Mouse (Mus musculus): ENCODE measurements around the gene Tmem120b. TPM values are rescaled to one million over a fixed set of nuclear protein-coding genes. Genes with fewer than 3 reads are reported as not detected.
"Not testable (repeated sequence)": the region's sequence is repeated elsewhere in the genome, so short reads cannot be mapped to it uniquely, and the experiment has no call there.

The Tmem120b gene
- polyA plus RNA-seq, 1 experiment, result not detected

GRCm38 (mm10) chr5:123060706-123061401 lies 7.4 kb upstream of the Tmem120b start:
- Histone ChIP-seq H3K27ac (ENCODE audit: insufficient read depth, low read depth, low read length) (no peak overlapping the region), H3K4me1 (ENCODE audit: control insufficient read depth, insufficient read depth, low read length) (no peaks in the 10 kb centered on the region), H3K4me3 (ENCODE audit: insufficient read depth, low read depth, low read length) (no peak overlapping the region)
- TF ChIP-seq CTCF (IDR thresholded peaks at IDR 0.05; ENCODE audit: insufficient read depth, low read depth, low read length) (no peak), POLR2A (IDR thresholded peaks at IDR 0.05; ENCODE audit: insufficient read depth, low read depth, low read length) (no peak)
- WGBS, result 81% methylated on average over 9 of the region's 9 CpGs

- H3K27ac ChIP-seq (ENCODE audit: insufficient read depth, low read depth, low read length); H3K4me1 ChIP-seq (ENCODE audit: control insufficient read depth, insufficient read depth, low read length); H3K4me3 ChIP-seq (ENCODE audit: insufficient read depth, low read depth, low read length): not testable (repeated sequence)
- WGBS, result 84% methylated on average over 6 of the region's 6 CpGs
Measured at GRCm38 (mm10) chr5:123061402-123061749, 6.8 kb upstream of the Tmem120b start.

- 92% methylated on average over 3 of the region's 3 CpGs for WGBS
- Histone ChIP-seq H3K27ac (ENCODE audit: insufficient read depth, low read depth, low read length) (no peak overlapping the region), H3K4me1 (ENCODE audit: control insufficient read depth, insufficient read depth, low read length) (no peaks in the 10 kb centered on the region), H3K4me3 (ENCODE audit: insufficient read depth, low read depth, low read length) (no peak overlapping the region)
- TF ChIP-seq POLR2A (IDR thresholded peaks at IDR 0.05; ENCODE audit: insufficient read depth, low read depth, low read length), result no peak
- TF ChIP-seq CTCF (IDR thresholded peaks at IDR 0.05; ENCODE audit: insufficient read depth, low read depth, low read length), result no peak
Measured at GRCm38 (mm10) chr5:123063141-123063540, 5.1 kb upstream of the Tmem120b start.

DNA sequence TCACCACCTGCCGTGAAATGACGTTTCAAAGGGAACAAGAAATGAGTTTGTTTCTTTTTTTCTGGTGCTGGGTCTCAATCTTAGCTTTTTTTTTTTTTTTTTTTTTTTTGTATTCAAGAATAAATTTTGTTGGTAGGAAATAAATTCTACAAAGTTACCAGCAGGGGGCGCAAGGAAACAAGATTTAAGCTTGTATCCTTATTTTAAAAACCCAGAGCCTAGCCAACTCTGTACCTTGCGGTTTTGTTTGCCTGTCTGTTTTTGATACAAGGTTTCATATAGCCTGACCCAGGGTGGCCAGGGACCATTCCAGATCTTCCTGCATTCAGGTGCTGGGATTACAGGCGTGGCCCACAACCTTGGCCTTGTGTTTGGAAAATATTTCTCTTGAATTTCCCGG lies 4.0 kb upstream of the Tmem120b start:
- Histone ChIP-seq H3K27ac (ENCODE audit: insufficient read depth, low read depth, low read length) (no peak overlapping the region), H3K4me1 (ENCODE audit: control insufficient read depth, insufficient read depth, low read length) (no peaks in the 10 kb centered on the region), H3K4me3 (ENCODE audit: insufficient read depth, low read depth, low read length) (no peak overlapping the region)
- TF ChIP-seq CTCF (IDR thresholded peaks at IDR 0.05; ENCODE audit: insufficient read depth, low read depth, low read length) (no peak), POLR2A (IDR thresholded peaks at IDR 0.05; ENCODE audit: insufficient read depth, low read depth, low read length) (no peak)
- WGBS, result 22% methylated on average over 6 of the region's 6 CpGs

- no peak overlapping the region for H3K27ac ChIP-seq (ENCODE audit: insufficient read depth, low read depth, low read length)
- H3K4me3 ChIP-seq (ENCODE audit: insufficient read depth, low read depth, low read length), result no peak overlapping the region
- H3K4me1 ChIP-seq (ENCODE audit: control insufficient read depth, insufficient read depth, low read length), result no peaks in the 10 kb centered on the region
- WGBS, result 16% methylated on average over 6 of the region's 6 CpGs
- no peak for TF ChIP-seq POLR2A (IDR thresholded peaks at IDR 0.05; ENCODE audit: insufficient read depth, low read depth, low read length)
- TF ChIP-seq CTCF (IDR thresholded peaks at IDR 0.05; ENCODE audit: insufficient read depth, low read depth, low read length), result no peak
Measured at GRCm38 (mm10) chr5:123067395-123067995, 720 bp upstream of the Tmem120b start.

DNA sequence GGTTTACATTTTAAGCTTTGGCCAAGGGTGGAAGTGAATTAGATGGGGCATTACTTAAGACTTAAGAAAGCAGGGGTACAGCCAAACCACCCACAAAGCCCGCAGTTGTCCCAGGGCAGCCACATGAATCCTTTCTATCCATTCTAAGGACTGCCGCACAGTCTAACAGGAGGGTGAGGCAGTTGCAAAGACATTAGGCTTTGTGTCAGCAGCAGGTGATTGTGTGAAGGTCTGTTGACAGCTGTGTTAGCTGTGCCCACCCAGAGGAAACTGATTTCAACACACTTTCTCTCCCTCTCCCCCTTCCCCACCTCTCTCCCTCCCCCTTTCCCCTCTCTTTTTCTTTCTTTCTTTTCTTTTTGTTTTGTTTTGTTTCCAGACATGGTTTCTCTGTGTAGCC lies 499 bp downstream of the Tmem120b start:
- Histone ChIP-seq H3K4me1 (ENCODE audit: control insufficient read depth, insufficient read depth, low read length) (no peaks in the 10 kb centered on the region), H3K27ac (ENCODE audit: insufficient read depth, low read depth, low read length) (no peak overlapping the region), H3K4me3 (ENCODE audit: insufficient read depth, low read depth, low read length) (no peak overlapping the region)
- WGBS, result 91% methylated on average over 2 of the region's 2 CpGs
- TF ChIP-seq CTCF (IDR thresholded peaks at IDR 0.05; ENCODE audit: insufficient read depth, low read depth, low read length) (no peak), POLR2A (IDR thresholded peaks at IDR 0.05; ENCODE audit: insufficient read depth, low read depth, low read length) (no peak)

GRCm38 (mm10) chr5:123075576-123076418 lies 7.6 kb downstream of the Tmem120b start:
- H3K27ac ChIP-seq (ENCODE audit: insufficient read depth, low read depth, low read length), result no peak overlapping the region
- peak overlapping the region; percentile 60 for H3K4me3 ChIP-seq (ENCODE audit: insufficient read depth, low read depth, low read length)
- TF ChIP-seq CTCF (IDR thresholded peaks at IDR 0.05; ENCODE audit: insufficient read depth, low read depth, low read length) (no peak), POLR2A (IDR thresholded peaks at IDR 0.05; ENCODE audit: insufficient read depth, low read depth, low read length) (peak; percentile 68)
- WGBS, result 8% methylated on average over 45 of the region's 45 CpGs
- peaks cover 19% of the 10 kb centered on the region for H3K4me1 ChIP-seq (ENCODE audit: control insufficient read depth, insufficient read depth, low read length)

DNA sequence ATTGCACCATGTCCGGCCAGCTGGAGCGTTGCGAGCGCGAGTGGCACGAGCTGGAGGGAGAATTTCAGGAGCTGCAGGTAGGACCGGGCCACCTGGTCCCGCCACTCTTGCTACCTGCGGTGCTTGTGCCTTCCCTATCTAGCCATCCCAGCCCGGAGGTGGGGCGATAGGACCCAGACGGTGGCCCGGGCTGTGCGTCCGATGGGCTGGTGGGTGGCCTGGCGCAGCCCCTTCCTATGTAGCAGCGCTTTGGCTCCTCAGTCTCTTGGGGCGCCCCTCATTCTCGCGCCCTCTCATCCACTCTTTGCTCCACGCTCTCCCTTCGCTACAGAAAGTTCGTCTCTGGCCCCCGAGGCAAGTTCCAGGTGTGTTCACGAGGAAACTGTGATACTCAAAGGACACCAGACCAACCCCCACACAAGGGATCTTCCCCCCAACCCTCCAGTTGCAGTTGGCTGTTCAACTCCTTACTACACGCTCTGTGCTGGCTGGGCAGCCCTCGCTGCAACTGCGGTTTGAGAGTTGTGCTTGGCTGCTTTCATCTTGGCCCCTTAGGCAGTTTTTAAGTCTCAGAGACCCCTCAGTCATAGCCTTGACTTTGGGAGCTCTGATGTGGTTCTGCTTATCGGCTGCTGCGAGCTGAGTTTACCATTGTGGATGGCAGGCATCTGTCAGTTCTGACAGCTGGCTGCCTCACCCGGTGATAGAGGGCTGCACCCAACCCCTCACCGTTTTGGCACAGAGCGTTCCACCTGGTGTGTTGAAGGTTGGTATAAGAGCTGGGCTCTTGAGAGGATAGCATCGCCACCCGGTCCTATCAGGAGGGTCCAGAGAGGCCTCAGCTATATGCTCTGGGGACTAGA lies 8.4 kb downstream of the Tmem120b start:
- Histone ChIP-seq H3K4me1 (ENCODE audit: control insufficient read depth, insufficient read depth, low read length) (peaks cover 19% of the 10 kb centered on the region), H3K4me3 (ENCODE audit: insufficient read depth, low read depth, low read length) (peak overlapping the region; percentile 60), H3K27ac (ENCODE audit: insufficient read depth, low read depth, low read length) (peak overlapping the region; percentile 13; the same call in 1 of the 2 replicates)
- WGBS, result 4% methylated on average over 35 of the region's 35 CpGs
- TF ChIP-seq CTCF (IDR thresholded peaks at IDR 0.05; ENCODE audit: insufficient read depth, low read depth, low read length), result no peak
- no peak for TF ChIP-seq POLR2A (IDR thresholded peaks at IDR 0.05; ENCODE audit: insufficient read depth, low read depth, low read length)

Measured in olfactory bulb, adult 2 months (tissue).